Mouse (Mus musculus) cerebellum, postnatal 4 days (tissue): ENCODE measurements around the gene Anks3.

ENCODE experiments used
- DNase-seq, 2 experiments: peaks; one replicate each; pipeline ENCODE4 v3.0.0; 2022; ENCODE audit warnings: low spot score in 2 of 2, mixed read lengths in 1 of 2

Anks3 gene

DNA sequence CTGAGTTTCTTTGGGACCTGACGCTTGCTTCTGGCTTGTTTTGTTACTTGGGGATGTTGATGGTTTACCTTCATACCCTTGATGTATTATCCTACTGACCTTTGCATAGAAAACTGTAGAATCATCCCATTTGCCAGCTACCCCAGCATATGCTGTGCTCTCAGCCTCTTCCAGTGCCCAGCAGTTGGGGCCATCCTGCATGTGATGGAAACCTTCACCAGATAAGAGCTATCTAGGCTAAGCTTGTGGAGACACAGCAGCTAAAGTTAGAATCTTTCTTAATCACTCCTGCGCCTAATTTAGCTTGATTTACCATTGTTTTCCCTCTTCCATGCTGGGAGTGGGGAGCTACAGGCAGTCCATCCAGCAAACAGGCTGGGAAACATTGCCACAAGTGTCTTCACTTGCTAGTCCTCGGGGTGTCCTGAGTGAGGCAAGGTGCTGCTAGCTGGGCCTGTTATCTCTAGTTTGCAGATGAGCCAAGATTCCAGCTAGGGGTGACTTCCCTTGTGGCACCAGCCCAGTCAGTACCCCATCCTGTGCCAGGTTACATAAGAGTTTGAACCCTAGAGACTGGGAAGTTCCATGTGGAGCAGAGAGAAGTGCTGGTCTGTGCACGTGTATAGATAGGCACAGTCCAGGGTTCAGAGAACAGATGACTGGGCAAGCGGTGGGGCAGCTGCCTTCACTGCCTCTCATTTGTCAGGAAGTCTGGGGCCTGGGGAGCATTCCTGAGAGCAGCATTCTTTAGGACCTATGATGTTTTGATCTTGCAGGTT is 67.6 kb downstream of the Anks3 start:
- DNase-seq: no peak

DNA sequence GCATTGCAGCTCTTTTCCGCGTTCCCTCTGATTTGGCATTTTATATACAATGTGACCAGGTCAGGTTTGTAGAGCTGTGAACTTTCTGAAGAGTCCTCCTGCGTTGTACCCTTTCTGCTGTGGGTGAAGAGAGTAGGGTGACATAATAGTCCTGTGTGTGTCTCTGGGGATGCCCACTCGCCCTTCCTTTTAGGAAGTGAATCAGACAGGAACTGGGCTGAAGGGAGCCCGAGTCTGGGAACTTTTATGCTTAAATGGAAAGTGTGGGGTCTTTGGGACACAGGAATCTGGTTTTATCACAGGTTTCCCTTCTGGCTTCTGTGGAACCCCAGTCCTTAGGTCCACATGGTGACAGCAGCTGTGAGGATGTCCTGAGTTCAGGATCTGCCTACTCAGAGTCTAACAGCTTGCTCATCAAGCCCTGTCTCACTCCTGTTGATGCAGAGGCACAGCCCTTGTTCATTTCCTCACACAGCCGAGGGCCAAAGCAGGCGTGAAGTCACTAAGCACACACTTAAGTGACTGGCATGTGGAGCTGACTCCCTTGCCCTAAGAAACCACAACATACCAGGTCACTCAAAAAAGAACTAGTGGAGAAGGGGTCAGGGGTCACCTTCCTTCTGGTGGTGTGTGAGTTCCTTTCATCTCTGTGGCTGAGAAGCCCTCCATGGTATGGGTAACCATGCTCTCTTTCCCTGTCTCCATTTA is 69.7 kb downstream of the Anks3 start:
- no peak for DNase-seq

DNA sequence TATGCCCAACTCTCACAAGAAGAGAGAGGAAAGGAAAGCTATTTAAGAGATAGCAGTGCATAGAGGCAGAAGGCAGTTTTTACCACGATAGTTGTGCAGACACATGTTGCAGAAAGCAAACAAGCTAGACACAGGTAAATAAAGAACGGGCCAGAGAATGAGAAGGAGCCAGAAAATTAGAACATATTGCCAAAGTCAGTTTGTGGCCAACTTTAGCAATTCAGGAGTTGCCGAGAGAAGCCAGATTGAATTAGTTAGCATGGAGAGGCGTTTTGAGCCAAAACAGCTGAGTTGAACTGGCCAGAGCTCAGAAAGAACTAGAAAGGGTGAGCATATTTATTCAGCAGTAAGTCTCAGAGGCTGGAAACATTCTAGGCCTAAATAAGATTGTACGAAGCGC is 71.8 kb downstream of the Anks3 start:
- DNase-seq: no peak
